Mouse (Mus musculus): ENCODE measurements around the gene Igfbp5.

Gene Igfbp5

DNA sequence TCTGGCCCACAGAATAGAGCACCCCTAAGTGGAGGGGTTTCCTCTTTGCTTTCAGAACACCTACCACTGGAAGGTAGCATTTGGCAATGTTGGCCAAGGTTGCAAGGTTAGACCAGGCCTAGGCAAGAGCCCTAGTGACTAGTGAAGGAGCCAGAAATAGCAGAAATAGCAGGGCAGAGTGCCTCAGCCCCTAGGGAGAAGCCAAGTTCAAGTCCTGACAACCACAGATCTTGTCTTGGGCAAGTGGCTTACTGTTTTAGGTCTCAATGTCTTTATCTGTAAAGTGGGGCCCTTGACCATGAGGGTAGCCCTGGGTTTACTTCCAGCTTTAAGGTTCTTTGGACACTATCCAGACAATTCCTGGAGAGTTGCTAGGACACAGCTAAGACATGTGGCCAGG is 5.4 kb downstream of the Igfbp5 start:
- DNase-seq (ENCODE audit: low read depth, low spot score): no peak

DNA sequence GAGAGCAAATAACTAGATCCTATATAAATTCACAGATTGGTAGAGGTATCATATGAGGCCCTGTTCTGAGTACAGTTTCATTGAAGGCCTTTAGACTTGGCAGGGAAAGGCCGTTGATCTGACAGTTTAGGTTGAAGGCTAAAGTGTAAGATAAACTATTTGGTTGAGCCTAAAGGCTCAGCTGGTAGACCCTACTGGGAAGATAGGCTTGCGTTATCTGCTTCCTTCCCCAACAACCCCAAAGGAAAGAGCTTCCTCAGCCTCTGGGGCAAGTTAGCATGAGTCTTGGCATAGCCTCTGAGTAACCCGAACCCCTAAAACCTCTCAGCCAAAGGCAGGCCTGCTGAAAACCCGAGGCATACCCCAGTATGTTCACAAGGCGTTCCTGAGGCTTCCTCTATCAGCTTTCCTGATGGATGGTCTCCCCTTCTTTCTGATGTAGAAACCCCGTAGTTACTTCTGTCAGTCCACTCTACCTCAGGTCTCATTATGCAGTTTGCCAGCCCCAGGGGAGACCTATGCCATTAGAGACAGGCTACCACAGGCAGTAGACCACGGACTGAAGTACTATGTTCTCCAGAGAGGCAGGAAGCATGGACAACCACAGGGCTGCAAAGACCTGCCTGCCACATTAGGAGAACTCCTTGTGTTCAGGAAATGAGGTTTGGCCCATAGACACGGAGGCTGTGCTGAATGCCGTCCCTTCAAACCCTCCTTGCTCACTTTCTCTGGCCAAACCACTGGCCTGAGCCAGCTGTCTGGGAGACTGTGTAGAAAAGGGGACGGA is 6.1 kb downstream of the Igfbp5 start:
- no peak for DNase-seq (ENCODE audit: low read depth, low spot score)

- DNase-seq (ENCODE audit: low read depth, low spot score): no peak
Observed at GRCm38 (mm10) chr1:72867346-72867745, 7.3 kb downstream of the Igfbp5 start.

GRCm38 (mm10) chr1:72866417-72866816 is 8.3 kb downstream of the Igfbp5 start:
- DNase-seq (ENCODE audit: low read depth, low spot score): no peak

DNA sequence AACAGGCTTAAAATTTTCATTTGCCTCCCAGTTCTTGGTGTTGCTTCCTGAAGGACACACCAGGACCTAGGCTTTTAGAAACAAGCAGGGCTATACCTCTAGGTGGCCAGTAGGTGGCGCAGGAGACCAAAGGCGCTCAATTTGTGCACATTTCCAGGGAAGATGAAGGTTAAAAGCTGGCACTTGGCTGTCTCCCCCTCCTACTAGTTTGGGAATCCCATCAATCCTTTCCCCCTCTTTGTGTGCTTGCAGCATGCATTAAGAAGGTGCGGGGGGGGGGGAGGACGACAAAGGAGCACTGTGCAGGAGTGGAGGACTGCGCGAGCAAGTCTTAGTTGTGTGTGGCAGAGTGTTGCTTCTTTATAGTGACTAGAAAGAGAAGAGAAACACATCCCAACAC is 8.8 kb downstream of the Igfbp5 start:
- peak; percentile 46 for DNase-seq (ENCODE audit: low read depth, low spot score)

- no peak for DNase-seq (ENCODE audit: low read depth, low spot score)
Observed at GRCm38 (mm10) chr1:72864272-72864671, 10.4 kb downstream of the Igfbp5 start.

- no peak for DNase-seq (ENCODE audit: low read depth, low spot score)
Observed at GRCm38 (mm10) chr1:72863692-72864091, 11.0 kb downstream of the Igfbp5 start.

- no peak for DNase-seq (ENCODE audit: low read depth, low spot score)
Observed at GRCm38 (mm10) chr1:72862248-72862647, 12.4 kb downstream of the Igfbp5 start.

GRCm38 (mm10) chr1:72861702-72862101 is 13.0 kb downstream of the Igfbp5 start:
- DNase-seq (ENCODE audit: low read depth, low spot score): no peak

- no peak for DNase-seq (ENCODE audit: low read depth, low spot score)
Observed at GRCm38 (mm10) chr1:72860502-72860901, 14.2 kb downstream of the Igfbp5 start.

- no peak for DNase-seq (ENCODE audit: low read depth, low spot score)
Observed at GRCm38 (mm10) chr1:72859963-72860362, 14.7 kb downstream of the Igfbp5 start.

DNA sequence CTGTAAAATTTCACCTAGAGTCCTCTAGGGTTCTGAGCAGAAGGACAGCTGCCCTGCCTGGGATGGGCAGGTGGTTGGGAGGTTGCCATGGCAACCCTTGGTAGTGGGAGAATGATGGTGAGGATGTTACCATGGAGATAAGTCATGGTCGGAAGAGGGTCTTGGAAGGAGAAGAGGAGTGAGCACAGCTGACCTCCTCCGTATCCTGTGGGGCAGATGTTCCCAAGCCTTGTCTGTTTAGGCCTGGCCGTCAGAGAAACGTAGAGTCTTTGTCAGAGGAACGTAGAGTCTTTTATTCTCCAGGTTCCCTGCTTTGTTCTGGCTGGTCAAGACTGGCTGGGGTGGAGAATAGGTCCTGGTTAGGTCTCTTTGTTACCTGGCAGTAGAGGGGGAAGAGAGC is 15.8 kb downstream of the Igfbp5 start:
- no peak for DNase-seq (ENCODE audit: low read depth, low spot score)

GRCm38 (mm10) chr1:72858286-72858685 is 16.4 kb downstream of the Igfbp5 start:
- no peak for DNase-seq (ENCODE audit: low read depth, low spot score)

DNA sequence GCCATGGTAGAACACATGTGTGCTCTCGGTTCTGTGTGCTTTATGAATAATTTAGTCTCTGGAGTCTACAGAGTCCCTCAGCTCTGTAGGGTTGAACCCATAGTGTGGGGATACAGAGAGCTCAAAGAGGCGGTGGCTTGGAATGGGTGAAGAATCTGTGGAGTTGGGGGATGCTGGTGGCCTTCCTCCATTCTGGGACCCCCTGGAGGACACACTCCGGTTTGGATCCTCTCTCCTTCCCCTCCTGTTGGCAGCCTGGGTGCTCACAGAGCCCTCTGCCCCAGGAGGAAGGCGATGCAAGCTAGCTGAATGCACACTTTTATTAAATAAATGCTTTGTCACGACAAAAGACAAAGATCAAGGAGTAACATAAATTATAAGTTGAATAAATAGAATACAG is 17.1 kb downstream of the Igfbp5 start:
- no peak for DNase-seq (ENCODE audit: low read depth, low spot score)

DNA sequence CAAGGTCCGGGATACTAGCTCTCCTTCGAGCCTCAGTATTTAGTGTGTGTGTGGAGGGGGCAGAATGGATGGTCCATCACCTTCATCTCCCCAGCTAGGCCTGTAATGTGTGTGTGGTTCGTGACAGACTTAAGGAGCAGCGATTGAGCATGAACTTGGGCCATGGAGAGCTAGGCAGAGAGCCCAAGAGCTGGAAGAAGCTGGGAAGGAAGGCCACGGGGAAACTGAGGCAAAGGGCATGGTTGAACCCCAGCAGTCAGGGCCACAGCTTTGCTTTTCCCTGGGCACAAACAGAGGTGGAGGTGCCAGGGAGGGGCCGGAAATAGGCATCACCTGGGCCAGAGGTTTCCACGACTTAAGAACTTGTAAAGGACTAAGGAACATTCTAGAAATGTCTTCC is 17.5 kb downstream of the Igfbp5 start:
- DNase-seq (ENCODE audit: low read depth, low spot score): no peak

- no peak for DNase-seq (ENCODE audit: low read depth, low spot score)
Observed at GRCm38 (mm10) chr1:72856209-72856909, 18.3 kb downstream of the Igfbp5 start.

DNA sequence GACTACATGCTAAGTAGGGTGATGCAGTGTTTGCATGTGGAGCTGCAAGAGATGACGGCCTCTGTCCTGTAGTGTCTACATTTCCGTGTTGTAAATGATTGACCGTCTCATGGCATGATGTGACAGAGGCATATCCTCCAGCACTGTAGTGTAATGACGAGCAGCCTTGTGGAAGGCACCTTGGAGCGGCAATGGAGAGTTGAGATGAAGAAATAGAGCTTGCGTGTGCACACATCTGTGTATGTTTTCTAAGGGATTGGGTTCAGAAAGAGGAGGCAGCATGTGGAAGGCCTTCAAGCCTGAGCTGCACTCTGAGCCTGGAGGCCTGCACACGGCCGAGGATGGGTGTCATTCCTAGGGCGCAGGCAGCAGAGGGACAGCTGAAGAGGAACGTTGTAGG is 19.0 kb downstream of the Igfbp5 start:
- no peak for DNase-seq (ENCODE audit: low read depth, low spot score)

DNA sequence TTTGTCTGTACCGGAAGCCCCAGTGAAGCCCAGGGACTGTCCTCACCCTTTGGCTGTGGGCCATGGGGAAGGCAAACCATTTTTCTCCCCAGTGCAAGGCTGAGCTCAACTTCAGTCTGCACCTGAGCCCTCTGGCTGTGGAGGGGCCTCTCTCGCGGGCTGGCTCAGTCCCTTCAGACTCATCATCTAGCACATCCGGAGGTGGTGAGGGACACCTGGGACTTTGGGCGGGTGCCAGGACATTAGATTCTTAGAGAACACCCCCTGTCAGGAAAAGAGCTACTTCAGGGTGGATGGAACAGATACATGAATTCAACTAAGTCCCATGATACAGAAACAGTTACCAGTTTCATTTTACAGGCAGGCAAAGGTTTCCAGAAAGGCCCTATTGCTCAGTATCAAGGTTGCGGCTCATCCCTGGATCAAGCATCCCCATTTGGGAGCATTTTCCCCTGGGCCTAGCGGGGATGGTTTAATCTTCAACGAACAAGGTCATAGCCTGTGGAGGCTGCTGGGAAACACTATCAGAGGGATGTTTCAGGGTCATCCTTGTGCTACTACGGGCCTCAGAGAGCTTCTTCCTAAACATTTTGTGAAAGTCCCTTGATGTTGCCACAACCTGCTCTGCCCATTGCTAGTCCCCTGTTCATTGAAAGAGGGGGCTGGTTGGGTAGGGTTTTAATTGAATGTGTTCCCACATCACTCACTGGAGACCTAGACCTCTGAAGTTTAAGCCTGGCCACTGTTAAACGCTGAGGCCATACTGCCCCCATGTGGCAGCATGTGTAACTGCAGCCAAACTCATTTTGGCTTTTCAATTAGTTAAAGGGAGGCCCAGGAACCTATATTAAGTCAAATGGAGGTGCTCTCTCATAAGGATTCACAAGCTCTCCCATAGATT is 20.1 kb downstream of the Igfbp5 start:
- peak; percentile 28 for DNase-seq (ENCODE audit: low read depth, low spot score)

DNA sequence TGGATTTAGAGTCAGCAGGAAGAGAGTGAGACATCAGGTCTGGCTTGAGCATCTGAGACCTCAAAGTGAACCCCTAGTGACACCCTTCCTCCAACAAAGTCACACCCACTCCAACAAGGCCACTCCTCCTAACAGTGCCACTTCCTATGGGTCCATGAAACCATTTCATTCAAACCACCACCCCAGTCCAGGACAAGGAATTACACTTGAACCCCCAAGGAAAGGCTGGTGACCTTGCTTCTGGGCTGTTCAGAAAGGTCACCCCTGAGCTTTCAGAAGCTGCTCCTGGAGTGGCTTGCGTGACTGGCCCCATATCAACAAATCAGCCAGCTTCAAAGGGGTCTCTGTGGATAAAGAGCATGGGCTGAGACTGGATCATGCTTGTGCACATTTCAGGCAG is 20.9 kb downstream of the Igfbp5 start:
- no peak for DNase-seq (ENCODE audit: low read depth, low spot score)

DNA sequence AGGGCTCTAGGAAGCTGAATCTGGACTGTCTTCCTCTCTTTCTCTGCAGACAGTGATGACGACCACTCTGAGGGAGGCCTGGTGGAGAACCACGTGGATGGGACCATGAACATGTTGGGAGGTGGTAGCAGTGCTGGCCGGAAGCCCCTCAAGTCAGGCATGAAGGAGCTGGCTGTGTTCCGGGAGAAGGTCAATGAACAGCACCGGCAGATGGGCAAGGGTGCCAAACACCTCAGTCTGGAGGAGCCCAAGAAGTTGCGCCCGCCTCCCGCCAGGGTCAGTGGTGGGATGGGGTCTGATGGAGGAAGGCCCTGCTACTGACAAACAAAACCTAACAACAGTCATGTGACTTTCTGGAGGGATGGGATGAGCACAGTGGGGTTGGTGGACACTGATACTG is 25.6 kb downstream of the Igfbp5 start:
- no peak for DNase-seq (ENCODE audit: low read depth, low spot score)

- DNase-seq (ENCODE audit: low read depth, low spot score): no peak
Observed at GRCm38 (mm10) chr1:72847849-72848380, 26.8 kb downstream of the Igfbp5 start.

DNA sequence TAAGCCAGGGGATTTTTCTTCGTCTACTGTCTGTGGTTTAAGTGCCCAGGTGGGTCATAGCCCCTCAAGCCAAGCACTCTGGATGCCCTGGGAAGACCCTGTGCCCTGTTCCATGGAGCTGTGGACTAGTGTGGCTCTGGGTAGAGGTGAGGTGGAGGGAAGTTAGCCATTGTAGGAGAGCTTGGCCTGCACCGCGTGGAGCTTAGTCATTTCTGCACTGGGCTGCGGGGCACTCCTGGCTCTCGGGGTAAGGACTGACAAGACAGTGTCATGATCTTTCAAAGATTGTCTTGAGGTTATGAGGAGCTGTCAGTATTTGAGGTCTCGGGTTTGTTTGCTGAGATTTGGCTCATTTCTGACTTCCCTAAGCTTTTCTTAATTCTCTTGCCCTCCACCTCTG is 30.0 kb downstream of the Igfbp5 start:
- no peak for DNase-seq (ENCODE audit: low read depth, low spot score)
